Mouse (Mus musculus) G1E (cell line): ENCODE results near the gene Fam84b. TPM values are rescaled to one million over a fixed set of nuclear protein-coding genes. Genes with fewer than 3 reads are reported as not detected.
"Not testable (repeated sequence)": the region's sequence is repeated elsewhere in the genome, so short reads cannot be mapped to it uniquely, and the experiment has no call there.

Experiments used
- ATAC-seq: 2 replicates; pipeline ENCODE4 v1.8.0; 2016; ENCODE audit warnings: mild to moderate bottlenecking; ENCODE audit not compliant: insufficient number of reproducible peaks, poor library complexity, low FRiP score, severe bottlenecking; ENCODE audit errors: extremely low read depth
- DNase-seq: peaks from one replicate; pipeline ENCODE4 v3.0.0; 2012; ENCODE audit warnings: low spot score
- H3K27me3 ChIP-seq: 2 replicates; pipeline ENCODE4 v1.6.1; 2012; ENCODE audit warnings: mild to moderate bottlenecking, low read length, inconsistent platforms; ENCODE audit not compliant: insufficient read depth
- H3K36me3 ChIP-seq: replicated peaks from 2 replicates; pipeline ENCODE3; 2012; ENCODE audit warnings: mild to moderate bottlenecking, inconsistent platforms
- H3K4me1 ChIP-seq: 2 replicates; pipeline ENCODE4 v1.6.1; 2012; ENCODE audit warnings: low read depth, low read length, inconsistent platforms, mixed read lengths; ENCODE audit not compliant: insufficient read depth
- H3K4me3 ChIP-seq: 2 replicates; pipeline ENCODE4 v1.5.1; 2012; ENCODE audit warnings: low read depth, mild to moderate bottlenecking, inconsistent platforms, low read length, moderate library complexity, mixed read lengths
- H3K9me3 ChIP-seq: replicated peaks from 2 replicates; pipeline ENCODE4 v1.6.1; 2012; ENCODE audit warnings: inconsistent platforms
- CTCF ChIP-seq: IDR thresholded peaks from 2 replicates; pipeline ENCODE4 v1.5.1; 2012; ENCODE audit warnings: low read depth, low read length, inconsistent platforms, mixed read lengths
- GATA1 ChIP-seq: IDR thresholded peaks from 2 replicates; pipeline ENCODE4 v1.6.1; 2012; ENCODE audit warnings: borderline replicate concordance, low read length, inconsistent platforms, mixed read lengths
- GATA2 ChIP-seq: IDR thresholded peaks from 2 replicates; pipeline ENCODE4 v1.6.1; 2012; ENCODE audit warnings: low read depth, low read length, inconsistent platforms, borderline replicate concordance
- POLR2AphosphoS5 ChIP-seq: IDR thresholded peaks from 2 replicates; pipeline ENCODE4 v1.6.1; 2012; ENCODE audit warnings: low read depth, low read length, inconsistent platforms; ENCODE audit not compliant: insufficient replicate concordance
- TAL1 ChIP-seq: conservative IDR thresholded peaks from 2 replicates; pipeline ENCODE4 v1.6.1; 2012; ENCODE audit warnings: low read depth, low read length, inconsistent platforms, mixed read lengths
- polyA plus RNA-seq: library from polyadenylated mRNA; stranded (reverse); fragments of >175 nt; gene quantifications from 2 replicates; pipeline ENCODE4 v1.2.3, GENCODE M21; 2012
- total RNA-seq, 2 experiments: library from RNA; stranded (forward) in 1 of 2; stranded (reverse) in 1 of 2; fragments of 200-1000 nt in 1 of 2; fragments of >200 nt in 1 of 2; fragmentation: Nextera tagmentation in 1 of 2; gene quantifications; 2 replicates each; pipeline ENCODE4 v1.2.3; 2014 to 2017

Gene Fam84b
- total and polyA plus RNA-seq, 3 experiments = 0.11 TPM; not detected in 2

DNA sequence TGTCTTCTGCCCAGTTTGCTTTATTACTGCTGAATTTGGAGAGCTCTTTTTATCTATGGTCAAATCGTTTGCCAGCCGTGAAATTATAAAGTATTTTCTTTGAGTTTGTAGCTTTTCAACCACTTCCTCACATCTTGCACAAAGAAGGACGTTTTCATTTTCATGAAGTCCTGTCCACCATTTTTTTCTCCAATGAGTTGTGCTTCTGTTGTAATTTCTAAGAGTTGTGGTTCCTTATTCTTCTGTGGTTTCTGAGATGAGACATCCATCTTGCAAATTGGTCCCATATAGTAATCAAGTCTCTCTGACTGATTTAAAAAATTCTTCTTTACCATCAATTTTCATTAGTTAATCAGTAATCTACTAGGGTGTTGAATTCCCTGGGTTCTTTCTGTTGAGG, 8.8 kb upstream of the Fam84b start:
- H3K27me3 ChIP-seq = no peaks in the 10 kb centered on the region
- no peaks in the 10 kb centered on the region for H3K4me1 ChIP-seq
- TF ChIP-seq CTCF (no peak), GATA2 (no peak)
- ATAC-seq (no peak), DNase-seq (no peak)
- no peak overlapping the region for H3K4me3 ChIP-seq
- H3K9me3 ChIP-seq = no peaks in the 10 kb centered on the region
- H3K36me3 ChIP-seq = no peaks in the 10 kb centered on the region

DNA sequence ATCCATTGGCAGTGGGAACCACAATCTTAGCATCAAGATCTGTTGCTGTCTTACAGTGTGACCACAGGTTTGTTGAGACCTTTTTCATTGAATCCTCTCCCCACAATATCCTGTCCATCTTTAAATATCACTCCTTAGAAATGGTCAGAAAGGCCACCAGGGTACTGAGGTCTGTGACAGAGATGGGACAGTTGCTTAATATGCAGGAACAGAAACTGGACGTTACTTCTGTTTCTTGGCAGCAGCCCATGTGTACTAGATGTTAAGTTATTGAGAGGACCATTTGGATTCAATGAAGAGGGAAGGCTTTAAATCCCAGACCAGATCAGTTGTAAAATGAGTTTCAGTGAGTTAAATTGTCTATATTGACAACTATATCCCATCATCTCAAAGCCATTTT, 1.5 kb upstream of the Fam84b start:
- Histone ChIP-seq H3K9me3 (peaks cover 7% of the 10 kb centered on the region), H3K4me3 (no peak overlapping the region), H3K27me3 (no peaks in the 10 kb centered on the region), H3K36me3 (no peaks in the 10 kb centered on the region), H3K4me1 (no peaks in the 10 kb centered on the region)
- TF ChIP-seq GATA1 (no peak), POLR2AphosphoS5 (no peak), CTCF (no peak)
- ATAC-seq (no peak), DNase-seq (no peak)

DNA sequence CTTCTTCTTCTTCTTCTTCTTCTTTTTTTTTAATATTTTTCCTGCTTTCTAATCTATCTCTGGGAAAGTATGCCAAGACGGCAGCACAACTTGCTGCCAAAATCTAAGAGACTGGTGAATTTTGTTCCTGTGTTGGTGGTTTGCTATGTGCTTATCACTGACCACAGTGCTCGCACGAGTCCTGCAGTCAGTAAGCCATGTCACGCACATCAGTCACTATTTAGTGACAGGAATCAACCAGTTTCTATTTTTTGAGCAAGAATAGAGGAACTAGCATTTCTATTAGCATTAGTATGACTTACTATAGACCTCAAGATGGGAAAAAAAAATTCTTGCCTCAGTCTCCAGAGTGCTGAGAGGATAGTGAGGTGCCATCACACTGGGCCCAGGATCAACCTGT, 573 bp upstream of the Fam84b start:
- Histone ChIP-seq H3K9me3 (peaks cover 7% of the 10 kb centered on the region), H3K4me1 (no peaks in the 10 kb centered on the region), H3K36me3 (no peaks in the 10 kb centered on the region), H3K27me3 (no peaks in the 10 kb centered on the region), H3K4me3 (no peak overlapping the region)
- ATAC-seq (no peak), DNase-seq (no peak)
- TF ChIP-seq TAL1 = no peak
- no peak for TF ChIP-seq GATA2
- TF ChIP-seq GATA1 = no peak
- no peak for TF ChIP-seq CTCF
- no peak for TF ChIP-seq POLR2AphosphoS5

DNA sequence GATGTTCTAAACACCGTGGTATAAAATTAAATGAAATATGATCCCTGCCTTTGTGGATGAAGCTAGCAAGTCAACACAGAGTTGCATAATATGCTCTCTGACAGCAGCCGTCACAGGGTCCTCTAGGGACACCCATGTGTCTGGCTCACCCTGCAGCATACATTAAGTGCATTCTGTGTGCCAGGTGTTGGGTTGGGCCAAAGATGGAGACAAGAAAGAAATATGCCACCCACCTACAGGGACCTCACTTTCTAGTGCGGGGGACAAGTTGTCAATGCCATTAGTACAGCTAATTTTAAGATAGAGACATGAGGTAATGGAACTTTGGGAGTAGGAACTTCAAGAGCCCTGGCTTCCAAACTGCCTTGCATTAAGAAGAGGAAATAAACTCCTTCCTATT, 4.9 kb downstream of the Fam84b start:
- no peak for ATAC-seq
- Histone ChIP-seq H3K4me1 (no peaks in the 10 kb centered on the region), H3K36me3 (no peaks in the 10 kb centered on the region), H3K4me3 (no peak overlapping the region), H3K27me3 (no peaks in the 10 kb centered on the region), H3K9me3 (peaks cover 10% of the 10 kb centered on the region)
- no peak for TF ChIP-seq GATA1
- TF ChIP-seq TAL1 = no peak
- no peak for TF ChIP-seq GATA2
- TF ChIP-seq CTCF = no peak
- no peak for TF ChIP-seq POLR2AphosphoS5
- no peak for DNase-seq

- DNase-seq (no peak), ATAC-seq (no peak)
- no peak for TF ChIP-seq GATA2
- TF ChIP-seq CTCF = no peak
- TF ChIP-seq GATA1 = no peak
- TF ChIP-seq TAL1 = no peak
- TF ChIP-seq POLR2AphosphoS5 = no peak
- Histone ChIP-seq H3K27me3 (no peaks in the 10 kb centered on the region), H3K36me3 (no peaks in the 10 kb centered on the region), H3K9me3 (peaks cover 8% of the 10 kb centered on the region), H3K4me3 (no peak overlapping the region), H3K4me1 (no peaks in the 10 kb centered on the region)
These were observed 7.3 kb downstream of the Fam84b start for GRCm38 (mm10) chr15:60846291-60846690.

- H3K4me3 ChIP-seq = no peak overlapping the region
These were observed 7.7 kb downstream of the Fam84b start for GRCm38 (mm10) chr15:60845886-60846285.

DNA sequence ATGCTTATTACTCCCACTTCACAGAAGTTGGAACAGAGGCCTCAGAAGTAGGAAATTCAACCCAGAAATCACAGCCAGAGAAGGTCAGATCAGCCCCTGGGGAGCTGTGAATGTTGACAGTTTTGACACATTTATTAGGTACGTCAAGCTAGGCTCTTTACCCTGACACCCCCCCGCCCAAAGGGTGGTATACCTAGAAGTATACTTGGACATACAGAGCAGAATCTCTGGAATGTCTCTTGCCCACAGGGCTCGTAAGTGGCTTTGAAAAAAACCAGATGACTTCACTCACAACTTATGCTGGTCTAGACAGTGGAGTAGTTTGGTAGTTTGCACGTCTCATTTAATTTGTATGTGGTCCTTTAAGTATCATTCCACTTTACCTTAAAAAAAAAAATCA, 11.8 kb downstream of the Fam84b start:
- no peaks in the 10 kb centered on the region for H3K36me3 ChIP-seq
- ATAC-seq = no peak
- H3K9me3 ChIP-seq = 0 out of 2 replicates have a peak, but pooled peaks cover 4% of the 10 kb centered on the region
- no peak for DNase-seq
- no peaks in the 10 kb centered on the region for H3K27me3 ChIP-seq
- H3K4me3 ChIP-seq = no peak overlapping the region
- no peaks in the 10 kb centered on the region for H3K4me1 ChIP-seq
- no peak for TF ChIP-seq GATA2
- no peak for TF ChIP-seq TAL1
- no peak for TF ChIP-seq CTCF
- TF ChIP-seq GATA1 = no peak
- no peak for TF ChIP-seq POLR2AphosphoS5

More at GRCm38 (mm10) chr15:60845886-60846285, 7.7 kb downstream of the Fam84b start:
- H3K4me1 ChIP-seq = no peaks in the 10 kb centered on the region
- ATAC-seq (no peak), DNase-seq (no peak)
- no peaks in the 10 kb centered on the region for H3K27me3 ChIP-seq
- peaks cover 5% of the 10 kb centered on the region; the same call in 1 of the 2 replicates for H3K9me3 ChIP-seq
- TF ChIP-seq CTCF = no peak
- TF ChIP-seq GATA1 = no peak
- no peak for TF ChIP-seq GATA2
- no peak for TF ChIP-seq POLR2AphosphoS5
- no peak for TF ChIP-seq TAL1
- H3K36me3 ChIP-seq = no peaks in the 10 kb centered on the region

- ATAC-seq, H3K9me3 ChIP-seq, H3K4me1 ChIP-seq, H3K4me3 ChIP-seq, H3K36me3 ChIP-seq, H3K27me3 ChIP-seq, DNase-seq: not testable (repeated sequence)
These were observed 12.3 kb downstream of the Fam84b start for GRCm38 (mm10) chr15:60841312-60841711.
